Mouse (Mus musculus) liver, embryonic 14.5 days (tissue): ENCODE results near the gene Coq8a.

Source experiments
- CTCF ChIP-seq: IDR thresholded peaks from 2 replicates; pipeline ENCODE4 v1.5.1; 2016; ENCODE audit warnings: antibody characterized with exemption, low read depth, control low read depth
- EP300 ChIP-seq: IDR thresholded peaks from 2 replicates; pipeline ENCODE4 v1.6.1; 2016; ENCODE audit warnings: antibody characterized with exemption, low read depth

DNA sequence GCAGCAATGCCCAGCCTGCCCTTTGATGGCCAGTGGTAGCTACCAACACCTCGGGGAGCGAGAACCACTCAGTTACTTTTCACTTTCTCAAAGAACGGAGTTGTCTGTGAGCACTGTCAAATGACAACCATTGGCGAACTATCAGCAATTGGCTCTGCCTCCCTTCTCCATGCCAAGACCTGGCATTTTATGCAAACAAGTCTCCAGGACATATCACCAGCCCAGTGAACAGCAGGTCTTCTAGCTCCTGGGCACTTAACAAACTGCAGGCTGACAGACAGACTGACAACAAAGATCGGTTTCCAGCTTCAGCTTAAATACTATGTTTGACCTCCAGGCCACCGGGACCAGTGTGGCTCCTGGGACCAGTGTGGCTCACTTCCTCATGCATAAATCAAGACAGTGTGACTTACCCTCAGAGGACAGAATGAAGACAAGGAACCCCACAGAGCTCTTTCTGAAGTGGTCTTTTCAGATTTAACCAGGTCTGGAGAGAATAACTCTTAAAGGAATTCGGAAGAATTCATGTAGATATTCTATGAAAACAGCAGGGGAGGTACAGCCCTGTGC lies 7.7 kb downstream of the Coq8a start:
- TF ChIP-seq EP300, result no peak
- no peak for TF ChIP-seq CTCF
